Mouse (Mus musculus): Measurements from ENCODE around the gene 6330409D20Rik. TPM values are rescaled to one million over a fixed set of nuclear protein-coding genes. Genes with fewer than 3 reads are reported as not detected.

6330409D20Rik gene
- polyA plus RNA-seq, 1 experiment from 2014 or later, result 0.51 TPM

DNA sequence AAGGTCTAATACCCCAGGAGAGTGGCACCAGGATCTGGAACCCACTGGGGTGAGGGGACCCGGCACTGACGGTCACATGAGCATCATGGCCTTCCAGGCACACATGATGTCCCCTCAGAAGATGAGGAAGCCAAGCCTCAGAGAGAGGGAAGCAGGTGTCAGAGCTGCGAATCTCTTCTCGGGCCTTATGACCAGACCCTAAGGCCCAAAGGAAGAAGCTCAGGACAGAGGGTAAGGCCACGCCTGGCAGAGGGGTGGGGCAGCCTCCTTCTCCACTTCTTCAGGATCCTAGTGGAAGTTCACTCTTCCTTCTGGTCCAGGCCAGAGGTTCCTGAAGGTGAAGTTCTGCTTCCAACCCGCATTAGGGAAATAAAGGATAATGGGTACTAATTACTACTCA lies 8.1 kb downstream of the 6330409D20Rik start:
- Histone ChIP-seq H3K9ac (no peak overlapping the region), H3K27ac (no peak overlapping the region), H3K9me3 (no peaks in the 10 kb centered on the region), H3K4me3 (no peak overlapping the region), H3K27me3 (no peaks in the 10 kb centered on the region), H3K4me1 (peaks cover 57% of the 10 kb centered on the region), H3K36me3 (no peaks in the 10 kb centered on the region), H3K4me2 (replicated peaks) (no peak overlapping the region)
- 76% methylated on average over 6 of the region's 6 CpGs for WGBS
- no peak for ATAC-seq (ENCODE audit: low FRiP score, low read depth)

DNA sequence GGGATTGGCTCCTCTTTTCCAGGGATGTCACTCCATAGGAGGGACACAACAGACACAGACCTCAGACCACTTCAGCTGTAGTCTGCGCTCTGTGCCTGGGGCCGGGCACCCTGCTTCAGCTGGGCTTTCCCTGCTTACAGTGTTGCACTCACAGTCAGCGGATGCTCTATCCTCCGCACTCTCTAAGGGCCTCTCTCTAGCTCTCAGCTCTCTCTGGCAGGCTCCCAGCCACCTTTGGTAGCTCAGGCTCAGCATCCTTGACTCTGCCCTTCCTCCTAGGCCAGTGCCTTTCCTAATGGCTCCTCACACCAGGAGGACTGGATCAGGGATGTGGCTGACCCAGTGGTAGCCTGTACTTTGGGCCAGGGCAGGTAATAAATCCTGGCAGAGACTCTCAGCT lies 8.9 kb downstream of the 6330409D20Rik start:
- no peaks in the 10 kb centered on the region for H3K27me3 ChIP-seq
- ATAC-seq (ENCODE audit: low FRiP score, low read depth), result no peak
- H3K4me2 ChIP-seq (replicated peaks), result no peak overlapping the region
- H3K9me3 ChIP-seq, result no peaks in the 10 kb centered on the region
- 67% methylated on average over 4 of the region's 4 CpGs for WGBS
- peak overlapping the region; percentile 63; the same call in 1 of the 2 replicates for H3K27ac ChIP-seq
- H3K36me3 ChIP-seq, result no peaks in the 10 kb centered on the region
- H3K4me1 ChIP-seq, result peaks cover 60% of the 10 kb centered on the region
- H3K9ac ChIP-seq, result peak overlapping the region; percentile 25; the same call in 1 of the 2 replicates
- H3K4me3 ChIP-seq, result no peak overlapping the region

DNA sequence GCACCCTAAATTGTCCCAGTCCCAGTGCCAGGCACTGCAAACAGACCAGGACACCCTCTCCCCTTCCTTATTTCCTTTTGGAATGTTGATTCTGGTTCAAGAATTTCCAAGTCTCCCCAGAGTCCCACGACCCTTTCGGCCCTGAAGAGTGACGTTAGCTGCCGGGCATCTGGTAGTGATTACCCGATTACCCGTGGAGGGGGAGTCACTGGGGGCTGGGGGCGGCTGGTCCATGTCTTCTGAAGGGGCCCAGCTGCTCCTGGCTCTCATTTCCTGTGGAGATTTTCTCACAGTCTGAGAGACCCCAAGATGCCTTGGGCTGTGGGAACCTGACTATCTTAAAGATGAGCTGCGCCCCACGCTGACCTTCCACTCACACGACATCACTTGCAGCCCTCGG lies 10.0 kb downstream of the 6330409D20Rik start:
- H3K4me3 ChIP-seq, result peak overlapping the region; percentile 8; the same call in 1 of the 2 replicates
- peak; percentile 25; the same call in 1 of the 2 replicates for ATAC-seq (ENCODE audit: low FRiP score, low read depth)
- H3K4me2 ChIP-seq (replicated peaks), result peak overlapping the region; percentile 53
- H3K27ac ChIP-seq, result peak overlapping the region; percentile 81
- 6% methylated on average over 11 of the region's 11 CpGs for WGBS
- H3K27me3 ChIP-seq, result no peaks in the 10 kb centered on the region
- peak overlapping the region; percentile 43; the same call in 1 of the 2 replicates for H3K9ac ChIP-seq
- H3K9me3 ChIP-seq, result no peaks in the 10 kb centered on the region
- peaks cover 60% of the 10 kb centered on the region for H3K4me1 ChIP-seq
- H3K36me3 ChIP-seq, result no peaks in the 10 kb centered on the region

DNA sequence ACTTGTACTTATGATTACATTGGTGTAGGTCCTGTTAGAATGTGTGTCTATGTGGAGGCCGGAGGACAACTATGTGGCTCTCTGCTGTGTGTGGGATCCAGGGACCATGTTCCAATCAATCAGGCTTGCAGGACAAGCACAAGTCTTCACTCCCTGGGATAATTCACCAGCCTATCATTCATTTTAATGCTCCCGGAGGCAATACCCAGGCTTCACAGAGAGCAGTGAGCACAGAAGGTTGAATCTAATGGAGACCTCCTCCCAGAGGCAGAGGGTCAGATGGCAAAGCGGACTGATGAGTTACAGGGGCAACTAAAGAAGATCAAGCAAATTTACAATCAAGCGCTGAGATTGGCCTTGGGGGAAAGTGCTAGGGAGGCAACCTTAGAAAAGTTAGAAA lies 11.3 kb downstream of the 6330409D20Rik start:
- H3K9me3 ChIP-seq, result no peaks in the 10 kb centered on the region
- peaks cover 57% of the 10 kb centered on the region for H3K4me1 ChIP-seq
- peak overlapping the region; percentile 11; the same call in 1 of the 2 replicates for H3K4me3 ChIP-seq
- H3K4me2 ChIP-seq (replicated peaks), result peak overlapping the region; percentile 53
- no peaks in the 10 kb centered on the region for H3K27me3 ChIP-seq
- ATAC-seq (ENCODE audit: low FRiP score, low read depth), result no peak
- H3K36me3 ChIP-seq, result no peaks in the 10 kb centered on the region
- H3K27ac ChIP-seq, result no peak overlapping the region
- 0 out of 2 replicates have a peak overlapping the region, but pooled peaks have one; percentile 8 for H3K9ac ChIP-seq
- WGBS, result 43% methylated on average over 4 of the region's 4 CpGs

DNA sequence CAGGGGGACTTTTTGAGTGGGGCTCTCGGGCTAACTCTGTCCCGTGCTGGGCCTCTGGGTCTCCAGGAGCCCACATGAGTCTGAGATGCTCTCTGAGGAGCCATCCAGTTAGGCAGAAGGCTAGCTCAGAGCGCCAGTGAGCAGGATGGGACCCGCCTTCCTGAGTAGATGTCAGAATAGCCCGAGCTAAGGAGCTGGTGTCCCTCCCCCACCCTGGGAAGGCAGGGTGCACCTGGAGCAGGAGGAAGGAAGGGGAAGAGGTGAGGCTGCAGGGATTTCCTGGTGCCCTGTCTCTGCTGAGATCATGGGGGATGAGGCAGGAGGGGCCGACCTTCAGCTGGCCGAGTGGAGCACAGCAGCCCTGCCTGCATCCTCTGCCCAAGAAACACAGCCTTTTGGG lies 12.4 kb downstream of the 6330409D20Rik start:
- H3K27ac ChIP-seq, result peak overlapping the region; percentile 44; the same call in 1 of the 2 replicates
- ATAC-seq (ENCODE audit: low FRiP score, low read depth), result no peak
- peak overlapping the region; percentile 37 for H3K4me3 ChIP-seq
- WGBS, result 45% methylated on average over 7 of the region's 7 CpGs
- peak overlapping the region; percentile 60 for H3K4me2 ChIP-seq (replicated peaks)
- peak overlapping the region; percentile 37; the same call in 1 of the 2 replicates for H3K9ac ChIP-seq
- H3K27me3 ChIP-seq, result no peaks in the 10 kb centered on the region
- H3K9me3 ChIP-seq, result no peaks in the 10 kb centered on the region
- H3K36me3 ChIP-seq, result no peaks in the 10 kb centered on the region
- peaks cover 47% of the 10 kb centered on the region for H3K4me1 ChIP-seq

DNA sequence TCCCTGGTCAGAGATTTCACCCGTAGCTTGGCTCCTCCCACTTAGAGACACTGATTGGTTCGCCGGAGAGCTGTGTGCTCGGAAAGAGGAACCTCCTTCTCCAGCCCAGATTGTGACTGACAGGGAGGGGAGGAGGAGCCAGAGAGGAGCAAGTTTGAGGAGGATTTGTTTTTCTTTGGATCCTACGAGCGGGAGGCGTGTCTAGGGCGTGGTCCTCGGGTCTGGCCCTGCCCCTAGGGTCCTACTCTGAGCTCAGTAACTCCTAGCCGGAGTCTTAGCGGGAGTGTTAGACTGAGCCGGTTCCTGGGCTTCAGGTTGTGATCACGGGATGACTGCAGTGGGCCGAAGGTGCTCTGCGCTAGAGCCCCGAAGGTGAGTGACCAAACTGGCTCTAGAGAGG lies 13.4 kb downstream of the 6330409D20Rik start:
- Histone ChIP-seq H3K4me1 (peaks cover 44% of the 10 kb centered on the region), H3K4me3 (peak overlapping the region; percentile 37), H3K4me2 (replicated peaks) (peak overlapping the region; percentile 60), H3K9ac (peak overlapping the region; percentile 37), H3K27me3 (no peaks in the 10 kb centered on the region), H3K36me3 (no peaks in the 10 kb centered on the region), H3K27ac (peak overlapping the region; percentile 29; the same call in 1 of the 2 replicates), H3K9me3 (no peaks in the 10 kb centered on the region)
- WGBS, result under 1% methylated on average over 16 of the region's 16 CpGs
- peak; percentile 96 for ATAC-seq (ENCODE audit: low FRiP score, low read depth)

DNA sequence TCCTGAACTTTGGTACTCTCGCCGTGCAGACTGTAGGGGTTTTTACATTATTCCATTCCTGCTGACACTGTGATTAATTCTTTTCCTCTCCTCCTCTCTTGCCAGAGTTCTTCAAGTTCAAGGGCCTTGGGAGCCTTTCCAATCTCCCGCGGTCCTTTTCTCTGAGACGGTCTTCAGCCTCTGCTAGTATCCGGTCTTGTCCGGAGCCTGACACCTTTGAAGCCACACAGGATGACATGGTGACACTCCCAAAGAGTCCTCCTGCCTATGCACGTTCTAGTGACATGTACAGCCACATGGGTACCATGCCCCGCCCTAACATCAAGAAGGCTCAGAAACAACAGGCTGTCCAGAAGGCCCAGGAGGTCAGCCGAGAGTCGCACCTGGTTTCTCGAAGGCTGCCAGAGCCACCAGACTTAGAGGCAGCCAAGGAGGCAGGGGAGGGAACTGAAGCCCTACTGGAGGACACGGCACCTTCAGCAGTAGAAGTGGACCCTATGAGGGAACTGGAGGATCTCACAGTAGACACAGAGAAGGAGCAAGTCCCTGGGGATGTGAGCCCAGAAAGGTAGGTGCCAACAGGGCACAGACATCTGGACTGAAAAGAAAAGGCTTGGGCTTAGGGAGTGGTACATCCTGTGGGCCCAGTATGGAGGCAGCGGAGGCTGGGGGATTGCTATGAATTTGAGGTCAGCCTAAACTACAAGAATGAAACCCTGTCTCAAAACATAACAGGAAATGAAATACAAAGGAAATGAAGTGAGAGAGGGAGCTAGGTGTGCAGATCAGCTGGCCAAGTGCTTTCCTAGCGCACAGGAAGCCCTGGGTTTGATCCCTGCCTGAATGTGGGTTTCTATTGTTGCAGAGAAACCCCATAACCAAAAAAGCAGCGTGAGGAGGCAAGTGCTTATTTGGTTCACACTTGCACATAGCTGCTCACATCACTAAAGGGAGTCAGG lies 15.7 kb downstream of the 6330409D20Rik start:
- Histone ChIP-seq H3K27ac (no peak overlapping the region; the same call in 1 of the 2 replicates), H3K27me3 (no peaks in the 10 kb centered on the region), H3K36me3 (no peaks in the 10 kb centered on the region), H3K9me3 (no peaks in the 10 kb centered on the region), H3K9ac (no peak overlapping the region), H3K4me1 (peaks cover 38% of the 10 kb centered on the region), H3K4me3 (no peak overlapping the region), H3K4me2 (replicated peaks) (no peak overlapping the region)
- 79% methylated on average over 16 of the region's 16 CpGs for WGBS
- no peak for ATAC-seq (ENCODE audit: low FRiP score, low read depth)

DNA sequence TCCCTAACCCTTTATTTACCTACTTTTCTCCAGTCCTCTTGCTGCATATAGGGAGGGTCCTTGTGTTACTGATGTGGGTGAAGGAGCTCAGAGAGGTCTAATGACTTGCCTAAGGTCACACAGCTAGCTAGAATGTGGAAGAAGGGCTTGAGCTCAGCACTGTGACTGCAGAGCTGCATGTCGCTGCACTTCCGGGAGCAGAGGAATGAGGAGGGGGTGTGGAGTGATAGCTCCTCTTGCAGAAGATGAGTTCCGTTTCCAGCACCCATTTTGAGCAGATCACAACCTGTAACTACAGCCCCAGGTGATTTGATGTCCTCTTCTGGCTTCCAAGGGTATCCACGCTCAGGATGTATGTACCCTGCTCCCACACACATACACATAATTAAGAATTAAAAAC lies 16.7 kb downstream of the 6330409D20Rik start:
- H3K9me3 ChIP-seq, result no peaks in the 10 kb centered on the region
- no peak overlapping the region for H3K4me2 ChIP-seq (replicated peaks)
- H3K4me3 ChIP-seq, result no peak overlapping the region
- no peaks in the 10 kb centered on the region for H3K27me3 ChIP-seq
- no peak overlapping the region for H3K27ac ChIP-seq
- no peaks in the 10 kb centered on the region for H3K36me3 ChIP-seq
- H3K4me1 ChIP-seq, result peaks cover 31% of the 10 kb centered on the region
- ATAC-seq (ENCODE audit: low FRiP score, low read depth), result no peak
- no peak overlapping the region for H3K9ac ChIP-seq
- WGBS, result 83% methylated on average over 4 of the region's 4 CpGs

DNA sequence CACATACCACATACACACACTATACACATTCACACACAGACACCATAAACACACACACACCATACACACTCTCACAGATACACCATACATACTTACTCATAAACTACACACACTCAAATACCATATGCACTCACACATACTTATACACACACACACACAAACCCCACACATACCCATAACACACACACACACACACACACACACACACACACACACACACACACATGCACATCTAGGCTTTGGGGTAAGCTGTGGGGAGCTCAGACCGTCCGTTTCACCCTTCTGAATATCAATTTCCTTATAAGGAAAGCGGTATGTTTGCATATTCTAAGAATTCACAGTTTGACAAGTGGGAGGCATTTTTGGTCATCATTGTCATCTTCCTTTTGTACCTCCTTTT lies 18.2 kb downstream of the 6330409D20Rik start:
- Histone ChIP-seq H3K4me1 (peaks cover 26% of the 10 kb centered on the region), H3K4me3 (no peak overlapping the region), H3K36me3 (no peaks in the 10 kb centered on the region), H3K27ac (no peak overlapping the region), H3K27me3 (no peaks in the 10 kb centered on the region), H3K9ac (no peak overlapping the region), H3K4me2 (replicated peaks) (no peak overlapping the region), H3K9me3 (no peaks in the 10 kb centered on the region)
- WGBS, result 67% methylated on average over 3 of the region's 3 CpGs
- no peak for ATAC-seq (ENCODE audit: low FRiP score, low read depth)

DNA sequence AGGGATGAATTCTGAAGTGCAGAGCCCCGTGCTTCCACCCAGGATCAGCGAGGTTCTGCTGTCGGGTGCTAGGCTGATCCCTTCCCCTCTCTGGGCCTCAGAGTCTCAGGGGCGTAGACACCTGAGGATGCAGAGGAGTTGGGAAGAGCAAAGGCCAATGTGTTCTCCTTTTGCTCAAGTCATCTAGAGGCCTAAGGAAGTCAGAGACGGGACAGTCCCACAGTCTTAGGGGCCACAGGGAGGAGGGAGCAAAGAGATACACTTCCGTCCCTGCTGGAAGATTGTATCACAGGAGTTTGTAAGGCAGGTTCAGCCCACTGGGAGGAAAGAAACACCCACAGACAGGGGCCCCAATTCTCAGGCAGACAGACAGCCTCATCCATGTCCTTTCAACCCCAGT lies 18.8 kb downstream of the 6330409D20Rik start:
- peaks cover 25% of the 10 kb centered on the region for H3K4me1 ChIP-seq
- no peak for ATAC-seq (ENCODE audit: low FRiP score, low read depth)
- no peaks in the 10 kb centered on the region for H3K9me3 ChIP-seq
- H3K4me3 ChIP-seq, result no peak overlapping the region
- 61% methylated on average over 6 of the region's 6 CpGs for WGBS
- H3K9ac ChIP-seq, result no peak overlapping the region; the same call in 1 of the 2 replicates
- H3K27ac ChIP-seq, result no peak overlapping the region
- H3K36me3 ChIP-seq, result no peaks in the 10 kb centered on the region
- H3K27me3 ChIP-seq, result no peaks in the 10 kb centered on the region
- peak overlapping the region; percentile 44 for H3K4me2 ChIP-seq (replicated peaks)

DNA sequence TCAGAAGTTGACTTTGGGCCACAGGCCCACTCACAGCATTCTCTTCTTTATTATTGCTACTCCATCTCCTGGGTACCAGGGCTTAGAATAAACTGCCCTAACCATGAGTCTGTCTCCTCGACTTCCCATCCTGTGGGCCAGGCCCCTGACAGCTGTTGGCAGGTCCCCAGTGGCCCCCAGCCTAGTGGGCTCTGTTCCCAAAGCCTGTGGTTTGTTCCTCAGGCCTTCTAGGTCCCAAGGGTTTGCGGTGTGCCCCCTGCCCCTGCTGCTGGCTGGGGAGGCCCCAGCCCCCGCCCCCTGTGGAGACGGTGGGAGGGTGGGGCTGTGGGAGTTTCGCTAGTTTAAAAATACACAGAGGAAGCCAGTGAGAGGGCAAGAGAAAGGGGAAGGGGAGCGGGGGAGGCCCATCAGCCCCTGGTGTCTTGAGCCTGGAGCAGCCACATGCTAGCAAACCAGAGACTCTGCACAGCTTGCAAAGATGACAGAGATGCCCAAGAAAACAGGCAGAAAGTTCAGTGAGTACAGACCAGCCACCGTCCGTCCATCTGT lies 20.1 kb downstream of the 6330409D20Rik start, which contains the start of gene Sh2d3c:
Gene Sh2d3c, plus strand, starts transcription at position 375 of the 549 bp plus-strand sequence.
- H3K9me3 ChIP-seq, result no peaks in the 10 kb centered on the region
- H3K9ac ChIP-seq, result peak within 1 kb of the TSS; percentile 43
- WGBS, result 47% methylated on average over 8 of the region's 8 CpGs
- H3K36me3 ChIP-seq, result no peaks in the 10 kb centered on the region
- H3K4me3 ChIP-seq, result peak within 1 kb of the TSS; percentile 18; the same call in 1 of the 2 replicates
- ATAC-seq (ENCODE audit: low FRiP score, low read depth), result 0 out of 2 replicates have a peak, but pooled peaks have one; percentile 12
- H3K4me1 ChIP-seq, result peaks cover 23% of the 10 kb centered on the region
- peak within 1 kb of the TSS; percentile 44 for H3K4me2 ChIP-seq (replicated peaks)
- no peaks in the 10 kb centered on the region for H3K27me3 ChIP-seq
- peak within 1 kb of the TSS; percentile 16; the same call in 1 of the 2 replicates for H3K27ac ChIP-seq

DNA sequence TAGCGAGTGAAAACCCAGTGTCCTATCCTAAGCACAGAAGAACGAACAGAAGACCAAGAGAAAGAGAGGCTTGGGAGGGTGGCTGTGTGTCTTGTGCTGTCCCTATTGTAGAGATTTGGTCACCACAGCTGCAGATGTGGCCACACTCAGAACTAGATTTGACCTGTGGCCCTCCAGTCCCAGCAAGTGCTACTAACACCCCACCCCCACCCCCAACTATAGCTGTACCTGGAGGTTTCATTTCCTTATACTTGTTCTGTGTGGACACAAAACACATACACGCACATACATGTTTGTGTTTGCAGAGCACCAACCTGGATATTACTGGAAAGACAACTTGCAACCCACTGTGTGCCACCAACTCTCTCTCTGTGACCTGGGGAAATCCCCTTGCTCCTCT lies 20.8 kb downstream of the 6330409D20Rik start:
- Histone ChIP-seq H3K4me2 (replicated peaks) (no peak overlapping the region), H3K36me3 (no peaks in the 10 kb centered on the region), H3K4me1 (peaks cover 23% of the 10 kb centered on the region), H3K27ac (no peak overlapping the region), H3K4me3 (no peak overlapping the region), H3K27me3 (no peaks in the 10 kb centered on the region), H3K9ac (no peak overlapping the region), H3K9me3 (no peaks in the 10 kb centered on the region)
- ATAC-seq (ENCODE audit: low FRiP score, low read depth), result no peak
- 90% methylated on average over 3 of the region's 3 CpGs for WGBS

Measured in limb, embryonic 13.5 days (tissue).